Mouse (Mus musculus) midbrain, embryonic 12.5 days (tissue): ENCODE measurements around the gene Frs2. TPM values are rescaled to one million over a fixed set of nuclear protein-coding genes. Genes with fewer than 3 reads are reported as not detected.
"Not testable (repeated sequence)": the region's sequence is repeated elsewhere in the genome, so short reads cannot be mapped to it uniquely, and the experiment has no call there.

Experiments used
- ATAC-seq: fragments of 200-750 bp; cut with Nextera tagmentation; 2 replicates; pipeline ENCODE4 v1.8.0; 2017; ENCODE audit warnings: low read depth, moderate TSS enrichment, moderate library complexity; ENCODE audit not compliant: low FRiP score
- H3K27ac ChIP-seq: fragments of 300-500 bp; sonication (generic); replicated peaks from 2 replicates; pipeline ENCODE4 v1.5.1; 2016; ENCODE audit warnings: mild to moderate bottlenecking
- H3K27me3 ChIP-seq: fragments of 300-500 bp; sonication (generic); 2 replicates; pipeline ENCODE4 v1.6.1; 2016; ENCODE audit warnings: mild to moderate bottlenecking
- H3K36me3 ChIP-seq: fragments of 300-500 bp; sonication (generic); 2 replicates; pipeline ENCODE4 v1.6.1; 2016
- H3K4me1 ChIP-seq: fragments of 300-500 bp; sonication (generic); 2 replicates; pipeline ENCODE4 v1.6.1; 2016
- H3K4me2 ChIP-seq: fragments of 300-500 bp; sonication (generic); replicated peaks from 2 replicates; pipeline ENCODE4 v1.6.1; 2016; ENCODE audit warnings: mild to moderate bottlenecking, moderate library complexity
- H3K4me3 ChIP-seq: fragments of 300-500 bp; sonication (generic); 2 replicates; pipeline ENCODE4 v1.5.1; 2016; ENCODE audit warnings: mild to moderate bottlenecking
- H3K9ac ChIP-seq: fragments of 300-500 bp; sonication (generic); replicated peaks from 2 replicates; pipeline ENCODE4 v1.6.1; 2016; ENCODE audit warnings: mild to moderate bottlenecking, moderate library complexity
- H3K9me3 ChIP-seq: fragments of 300-500 bp; sonication (generic); 2 replicates; pipeline ENCODE4 v1.6.1; 2016; ENCODE audit warnings: mild to moderate bottlenecking
- WGBS: fragments of 180-500 bp; shearing (Covaris S2); methylation state at CpG from one replicate; pipeline ENCODE4 v1.1.7; 2016; 5-methylcytosine and 5-hydroxymethylcytosine counted together
- polyA plus RNA-seq: library from polyadenylated mRNA; unstranded; fragments of >200 nt; fragmentation: Nextera tagmentation; extraction: Ambion mirVana; gene quantifications from 2 replicates; pipeline ENCODE4 v1.2.1, GENCODE M21; 2016

Frs2 gene
- polyA plus RNA-seq, 1 experiment from 2014 or later, result 23.2 TPM

DNA sequence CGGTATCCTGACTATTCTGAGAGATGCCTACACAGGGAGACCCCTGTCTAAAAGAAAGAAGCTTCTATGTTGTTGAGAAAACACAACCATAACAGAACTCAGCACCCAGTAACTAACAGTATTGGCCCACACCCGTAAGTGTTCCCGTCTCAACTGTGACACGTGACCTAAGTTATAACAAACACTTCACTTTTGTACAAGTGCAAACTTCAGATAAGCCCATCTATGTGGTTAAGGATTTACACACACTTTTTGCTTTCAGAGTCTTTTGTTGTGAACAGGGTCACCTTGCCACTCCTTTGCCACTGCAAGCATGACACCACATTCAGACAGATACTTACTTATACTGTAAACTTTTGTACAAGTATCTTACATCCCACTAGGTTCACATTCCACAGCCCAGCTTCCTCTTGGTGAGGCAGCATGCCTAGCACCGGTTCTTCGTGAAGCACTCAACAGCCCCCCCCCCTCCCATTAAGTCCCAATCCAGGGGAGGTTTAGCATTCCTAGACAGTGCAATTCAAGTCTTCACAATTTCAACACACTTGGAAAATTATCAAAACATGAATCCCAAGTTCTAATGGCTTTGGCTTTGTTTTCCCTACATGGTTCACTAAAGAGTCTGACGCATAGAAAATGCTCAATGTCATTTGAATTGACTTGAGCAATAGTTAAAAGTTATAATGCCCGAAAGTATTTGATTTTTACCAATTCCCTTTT, 2.6 kb downstream of the Frs2 start:
- peaks cover 28% of the 10 kb centered on the region for H3K4me1 ChIP-seq
- H3K27me3 ChIP-seq, result peaks cover 12% of the 10 kb centered on the region
- no peaks in the 10 kb centered on the region for H3K9me3 ChIP-seq
- WGBS, result 87% methylated on average over 8 of the region's 8 CpGs
- no peak overlapping the region for H3K4me3 ChIP-seq
- no peak overlapping the region for H3K27ac ChIP-seq
- no peak for ATAC-seq
- no peak overlapping the region for H3K4me2 ChIP-seq
- H3K9ac ChIP-seq, result no peak overlapping the region
- no peaks in the 10 kb centered on the region for H3K36me3 ChIP-seq

DNA sequence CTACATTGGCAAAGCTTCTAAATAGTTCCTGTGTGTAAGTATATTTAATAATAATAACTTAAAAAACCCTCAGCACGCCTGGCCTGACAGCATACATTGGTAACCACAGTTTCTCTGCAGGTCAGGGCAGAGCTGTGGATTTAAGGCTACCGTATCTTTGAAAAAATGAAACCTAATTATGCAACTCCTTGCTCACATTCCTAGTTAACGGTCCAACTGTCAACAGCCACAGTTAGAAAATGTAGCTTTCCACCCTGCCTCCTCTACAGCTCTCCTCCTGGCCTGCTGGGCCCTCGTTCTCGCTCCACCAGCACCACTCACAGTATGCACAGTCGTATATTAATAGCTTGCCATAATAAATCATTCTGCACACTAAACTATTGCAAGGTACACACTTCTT, 3.7 kb downstream of the Frs2 start:
- no peak overlapping the region for H3K9ac ChIP-seq
- no peaks in the 10 kb centered on the region for H3K36me3 ChIP-seq
- H3K9me3 ChIP-seq, result no peaks in the 10 kb centered on the region
- peaks cover 22% of the 10 kb centered on the region for H3K4me1 ChIP-seq
- no peak overlapping the region for H3K4me2 ChIP-seq
- 87% methylated on average over 6 of the region's 6 CpGs for WGBS
- ATAC-seq, result no peak
- H3K4me3 ChIP-seq, result no peak overlapping the region
- no peak overlapping the region for H3K27ac ChIP-seq
- 0 out of 2 replicates have a peak, but pooled peaks cover 5% of the 10 kb centered on the region for H3K27me3 ChIP-seq

DNA sequence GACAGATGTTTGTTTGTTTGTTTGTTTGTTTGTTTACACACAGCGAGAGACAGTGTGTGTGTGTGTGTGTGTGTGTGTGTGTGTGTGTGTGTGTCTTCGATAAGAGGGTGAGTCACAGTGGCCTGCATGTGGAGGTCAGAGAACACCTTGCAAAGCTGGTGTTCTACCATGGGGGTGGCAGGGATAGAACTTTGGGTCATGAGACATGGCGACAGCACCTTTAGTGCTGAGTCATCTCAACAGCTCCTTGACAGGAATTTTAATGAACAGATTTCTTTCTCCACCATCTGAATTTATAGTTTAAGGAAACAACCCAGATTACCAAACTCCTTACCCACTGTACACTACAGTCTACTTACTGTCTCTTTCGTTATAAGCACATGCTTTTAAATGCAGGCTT, 4.3 kb downstream of the Frs2 start:
- no peak for ATAC-seq
- H3K9ac ChIP-seq, result no peak overlapping the region
- H3K4me3 ChIP-seq, result no peak overlapping the region
- H3K27me3 ChIP-seq, result 0 out of 2 replicates have a peak, but pooled peaks cover under 1% of the 10 kb centered on the region
- no peak overlapping the region for H3K4me2 ChIP-seq
- no peaks in the 10 kb centered on the region for H3K9me3 ChIP-seq
- 86% methylated on average over 4 of the region's 4 CpGs for WGBS
- no peak overlapping the region for H3K27ac ChIP-seq
- no peaks in the 10 kb centered on the region for H3K36me3 ChIP-seq
- peaks cover 21% of the 10 kb centered on the region for H3K4me1 ChIP-seq

DNA sequence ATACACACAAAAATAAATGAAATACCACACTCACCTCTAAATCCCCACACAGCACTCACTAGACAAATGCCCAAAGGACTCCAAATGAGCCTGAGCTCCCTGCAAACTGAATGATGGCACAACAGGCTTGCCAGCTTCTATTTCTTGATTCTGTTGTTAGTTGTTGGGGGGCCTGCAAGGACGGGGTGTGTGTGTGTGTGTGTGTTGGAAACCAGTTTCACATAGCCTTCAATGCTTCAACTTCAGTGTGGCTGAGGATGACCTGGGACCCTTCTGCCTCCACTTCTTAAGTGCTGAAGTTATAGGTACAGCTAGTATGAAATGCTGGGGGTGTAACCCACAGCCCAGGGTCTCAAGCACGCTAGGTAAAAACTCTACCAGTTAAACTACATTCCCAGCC, 5.0 kb downstream of the Frs2 start:
- Histone ChIP-seq H3K4me3 (no peak overlapping the region), H3K4me1 (peaks cover 18% of the 10 kb centered on the region), H3K36me3 (no peaks in the 10 kb centered on the region), H3K9me3 (no peaks in the 10 kb centered on the region), H3K4me2 (no peak overlapping the region), H3K27me3 (no peaks in the 10 kb centered on the region), H3K9ac (no peak overlapping the region), H3K27ac (no peak overlapping the region)
- no peak for ATAC-seq
- 90% methylated on average over 2 of the region's 2 CpGs for WGBS

DNA sequence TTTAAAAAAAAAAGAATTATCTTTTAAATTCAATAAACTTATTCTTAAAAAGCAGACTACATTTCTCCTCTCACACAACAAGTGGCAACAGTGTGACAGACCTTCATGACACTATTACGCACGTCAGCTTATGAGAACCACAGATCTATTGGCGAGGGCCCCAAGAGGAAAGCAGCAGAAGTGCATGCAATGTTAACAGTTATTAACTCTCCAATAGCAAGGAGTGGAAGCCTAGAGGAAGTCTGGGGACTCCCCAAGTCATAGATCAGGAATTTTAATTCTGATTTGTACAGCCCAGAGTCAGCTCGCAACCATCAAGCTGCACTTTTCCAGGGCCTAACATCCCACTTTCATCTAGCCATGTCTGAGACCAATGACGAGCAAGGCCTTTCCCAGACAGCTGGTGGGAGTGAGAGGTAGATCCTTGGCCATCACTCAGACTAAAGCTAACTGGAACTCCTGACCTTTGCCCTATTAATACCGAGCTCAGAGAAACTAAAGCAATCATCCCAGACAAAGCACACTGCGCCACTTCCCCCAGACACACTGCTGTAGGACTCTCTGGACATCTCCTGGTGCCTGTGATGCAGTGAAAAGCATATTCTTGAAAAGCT, 6.3 kb downstream of the Frs2 start:
- H3K9ac ChIP-seq, result no peak overlapping the region
- peak; percentile 34; the same call in 1 of the 2 replicates for ATAC-seq
- no peaks in the 10 kb centered on the region for H3K9me3 ChIP-seq
- H3K4me1 ChIP-seq, result peaks cover 14% of the 10 kb centered on the region
- no peak overlapping the region for H3K4me3 ChIP-seq
- H3K27me3 ChIP-seq, result no peaks in the 10 kb centered on the region
- no peak overlapping the region for H3K27ac ChIP-seq
- H3K36me3 ChIP-seq, result no peaks in the 10 kb centered on the region
- 53% methylated on average over 7 of the region's 7 CpGs for WGBS
- H3K4me2 ChIP-seq, result no peak overlapping the region

DNA sequence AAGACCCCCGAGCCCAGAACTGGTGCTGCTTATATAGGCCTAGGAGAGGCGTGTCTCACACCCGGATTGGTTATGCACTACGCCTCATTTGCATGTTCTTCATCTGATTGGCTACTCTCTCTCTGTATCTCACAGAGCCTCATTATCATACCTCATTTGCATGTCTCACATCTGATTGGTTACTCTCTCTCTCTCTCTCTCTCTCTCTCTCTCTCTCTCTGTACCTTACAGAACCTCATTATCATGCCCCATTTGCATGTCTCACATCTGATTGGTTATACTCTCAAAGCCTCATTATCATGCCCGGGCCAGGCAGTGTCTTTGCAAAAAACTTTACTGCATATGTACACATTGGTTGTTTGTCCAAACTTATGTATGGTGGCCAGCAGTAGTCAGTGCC, 16.8 kb downstream of the Frs2 start:
- not testable (repeated sequence) for H3K27me3 ChIP-seq, H3K4me2 ChIP-seq, ATAC-seq, H3K9ac ChIP-seq, H3K9me3 ChIP-seq, H3K4me3 ChIP-seq, H3K27ac ChIP-seq, H3K4me1 ChIP-seq, H3K36me3 ChIP-seq
- WGBS, result 97% methylated on average over 5 of the region's 5 CpGs

DNA sequence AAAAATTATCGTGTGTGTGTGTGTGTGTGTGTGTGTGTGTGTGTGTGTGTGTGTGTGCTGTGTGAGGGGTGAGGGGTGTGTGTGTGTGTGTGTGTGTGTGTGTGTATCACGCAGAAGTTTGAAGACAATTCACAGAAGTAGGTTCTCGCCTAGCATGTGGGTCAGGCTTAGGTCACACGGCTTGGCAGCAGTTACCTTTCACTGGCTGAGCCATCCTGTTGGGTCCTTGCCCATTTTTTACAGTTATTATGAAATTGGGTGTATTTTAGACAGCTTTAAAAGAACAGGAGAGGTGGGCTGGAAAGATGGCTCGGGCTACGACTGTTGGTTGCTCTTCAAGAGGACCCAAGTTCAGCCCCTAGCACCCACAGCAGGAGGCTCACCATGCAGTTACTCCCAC, 18.3 kb downstream of the Frs2 start:
- no peak overlapping the region for H3K27ac ChIP-seq
- no peaks in the 10 kb centered on the region for H3K9me3 ChIP-seq
- no peak for ATAC-seq
- no peaks in the 10 kb centered on the region for H3K27me3 ChIP-seq
- peaks cover 3% of the 10 kb centered on the region; the same call in 1 of the 2 replicates for H3K4me1 ChIP-seq
- H3K9ac ChIP-seq, result no peak overlapping the region
- no peak overlapping the region for H3K4me2 ChIP-seq
- H3K4me3 ChIP-seq, result no peak overlapping the region
- H3K36me3 ChIP-seq, result peaks cover 7% of the 10 kb centered on the region
- 90% methylated on average over 6 of the region's 6 CpGs for WGBS

DNA sequence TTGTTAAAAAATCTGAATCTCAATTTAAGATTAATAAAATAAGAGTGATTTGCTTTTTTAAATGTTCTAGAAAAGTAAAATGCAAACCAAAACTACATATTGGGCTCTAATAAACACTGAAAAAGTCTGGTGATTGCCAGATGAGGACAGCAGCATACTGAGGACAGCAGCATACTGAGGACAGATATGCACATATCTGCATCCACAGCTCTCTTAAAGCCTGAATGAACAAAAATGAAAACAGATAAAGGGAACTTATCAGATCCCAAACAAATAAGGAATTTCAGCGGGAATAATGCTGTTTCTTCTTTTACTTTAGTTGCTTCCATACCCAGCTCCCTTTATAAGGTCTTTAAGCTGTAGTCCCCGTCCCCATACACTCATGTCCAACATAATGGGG, 19.6 kb downstream of the Frs2 start:
- H3K27me3 ChIP-seq, result no peaks in the 10 kb centered on the region
- no peak overlapping the region for H3K27ac ChIP-seq
- H3K4me3 ChIP-seq, result no peak overlapping the region
- WGBS, result 87% methylated on average over 2 of the region's 2 CpGs
- peaks cover 7% of the 10 kb centered on the region for H3K36me3 ChIP-seq
- no peak overlapping the region for H3K4me2 ChIP-seq
- ATAC-seq, result no peak
- no peak overlapping the region for H3K9ac ChIP-seq
- H3K9me3 ChIP-seq, result no peaks in the 10 kb centered on the region
- H3K4me1 ChIP-seq, result peaks cover 3% of the 10 kb centered on the region; the same call in 1 of the 2 replicates

DNA sequence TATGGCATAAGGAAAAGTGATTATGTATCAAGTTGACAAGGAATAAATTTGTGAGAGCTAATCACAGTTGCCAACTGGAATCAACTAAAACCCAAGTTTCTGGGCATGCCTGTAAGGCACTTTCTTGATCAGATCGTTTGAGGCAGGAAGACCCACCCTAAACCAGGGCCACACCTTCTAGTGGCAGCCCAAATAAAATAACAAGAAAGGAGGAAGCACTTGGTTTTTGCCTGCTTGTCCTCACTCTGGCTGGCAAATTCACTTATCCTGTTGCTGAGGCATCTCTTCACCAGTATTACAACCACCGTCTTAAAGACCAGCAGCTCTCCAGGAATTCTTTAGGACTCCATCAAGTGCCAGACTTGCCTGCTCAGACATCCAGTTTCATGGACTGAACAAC, 20.9 kb downstream of the Frs2 start:
- H3K4me1 ChIP-seq, result peaks cover 3% of the 10 kb centered on the region; the same call in 1 of the 2 replicates
- H3K4me3 ChIP-seq, result no peak overlapping the region
- no peak for ATAC-seq
- 87% methylated on average over 2 of the region's 2 CpGs for WGBS
- no peaks in the 10 kb centered on the region for H3K9me3 ChIP-seq
- no peaks in the 10 kb centered on the region for H3K27me3 ChIP-seq
- no peak overlapping the region for H3K4me2 ChIP-seq
- no peak overlapping the region for H3K9ac ChIP-seq
- no peak overlapping the region for H3K27ac ChIP-seq
- H3K36me3 ChIP-seq, result peaks cover 7% of the 10 kb centered on the region

DNA sequence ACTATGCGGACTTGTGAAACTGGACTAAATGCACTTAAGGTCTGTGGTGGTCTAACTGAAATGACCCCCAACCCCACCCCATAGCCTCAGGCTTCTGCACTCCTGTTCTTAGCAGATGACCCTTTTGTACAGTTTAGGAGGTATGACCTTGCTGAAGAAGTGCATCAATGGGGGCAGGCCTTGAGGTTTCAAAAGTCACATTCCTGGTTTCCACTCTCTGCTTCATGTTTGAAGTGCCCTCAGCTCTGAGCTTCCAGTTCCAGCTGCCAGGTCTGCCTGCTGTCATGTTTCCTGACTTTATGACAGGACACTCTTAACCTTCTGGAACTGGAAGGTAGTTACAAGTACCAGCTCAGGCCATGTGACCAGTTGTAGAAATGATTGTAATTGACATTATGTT, 21.6 kb downstream of the Frs2 start:
- Histone ChIP-seq H3K9ac (no peak overlapping the region), H3K4me3 (no peak overlapping the region), H3K4me2 (no peak overlapping the region), H3K27me3 (no peaks in the 10 kb centered on the region), H3K27ac (no peak overlapping the region), H3K9me3 (no peaks in the 10 kb centered on the region), H3K36me3 (no peaks in the 10 kb centered on the region), H3K4me1 (peaks cover 3% of the 10 kb centered on the region; the same call in 1 of the 2 replicates)
- ATAC-seq, result no peak
- 91% methylated on average over 1 of the region's 1 CpGs for WGBS

DNA sequence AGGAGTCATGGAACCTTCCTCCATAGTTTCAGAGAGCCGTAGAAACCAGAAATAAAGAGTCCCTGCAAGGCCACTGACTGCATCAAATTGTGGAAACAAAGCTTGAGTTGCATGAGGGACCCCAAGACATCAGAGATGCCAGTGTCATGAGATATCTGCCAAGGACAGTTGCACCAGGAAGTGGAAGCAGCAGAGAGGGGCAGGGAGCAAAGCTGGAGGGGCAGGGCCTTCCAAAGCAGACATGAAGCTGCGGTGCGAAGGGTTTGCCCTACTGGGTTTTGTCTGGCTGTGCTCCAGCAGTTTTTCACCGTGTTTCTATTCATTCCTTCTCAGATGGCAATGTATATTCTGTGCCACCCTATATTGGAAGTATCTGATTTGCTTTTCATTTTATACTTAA, 22.1 kb downstream of the Frs2 start:
- WGBS, result 82% methylated on average over 4 of the region's 4 CpGs
- H3K4me2 ChIP-seq, result no peak overlapping the region
- no peak overlapping the region for H3K4me3 ChIP-seq
- H3K27ac ChIP-seq, result no peak overlapping the region
- H3K4me1 ChIP-seq, result peaks cover 3% of the 10 kb centered on the region; the same call in 1 of the 2 replicates
- no peak for ATAC-seq
- no peaks in the 10 kb centered on the region for H3K27me3 ChIP-seq
- H3K9me3 ChIP-seq, result no peaks in the 10 kb centered on the region
- no peaks in the 10 kb centered on the region for H3K36me3 ChIP-seq
- H3K9ac ChIP-seq, result no peak overlapping the region

DNA sequence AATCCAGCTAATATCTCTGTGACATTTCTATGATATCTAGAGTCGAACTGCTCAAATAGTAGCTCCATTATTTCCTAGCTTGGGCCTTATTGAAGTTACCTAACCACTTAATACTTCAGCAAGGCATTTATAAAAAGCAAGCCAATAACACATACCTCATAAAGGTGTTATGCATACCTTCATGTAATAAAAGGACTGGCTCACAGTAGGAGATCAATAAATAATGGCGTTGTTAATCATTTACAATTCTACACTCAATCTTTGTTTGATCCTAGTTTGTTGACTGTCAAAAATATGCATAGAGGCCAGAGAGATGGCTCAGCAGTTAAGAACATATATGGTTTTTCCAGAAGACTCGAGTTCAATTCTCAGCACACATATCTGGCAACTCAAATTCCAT, 26.9 kb downstream of the Frs2 start:
- H3K27ac ChIP-seq, result no peak overlapping the region
- H3K27me3 ChIP-seq, result no peaks in the 10 kb centered on the region
- H3K4me1 ChIP-seq, result peaks cover 3% of the 10 kb centered on the region; the same call in 1 of the 2 replicates
- no peak overlapping the region for H3K9ac ChIP-seq
- H3K4me2 ChIP-seq, result no peak overlapping the region
- no peaks in the 10 kb centered on the region for H3K9me3 ChIP-seq
- 93% methylated on average over 3 of the region's 3 CpGs for WGBS
- no peak for ATAC-seq
- H3K4me3 ChIP-seq, result no peak overlapping the region
- H3K36me3 ChIP-seq, result peaks cover 4% of the 10 kb centered on the region; the same call in 1 of the 2 replicates
